Mouse (Mus musculus) heart, postnatal 36 days (tissue): Measurements from ENCODE around the gene Ankra2. TPM values are rescaled to one million over a fixed set of nuclear protein-coding genes. Genes with fewer than 3 reads are reported as not detected.

Experiments used
- DNase-seq, 2 experiments: peaks; one replicate each; pipeline ENCODE4 v3.0.0; 2021 to 2022
- intact Hi-C: fragments of 180-260 bp; cut with DNase I; formaldehyde crosslinking; loops from one replicate; pipeline ENCODE4 v1.15.1; 2025
- total RNA-seq, 2 experiments: library from RNA; stranded (reverse); gene quantifications; 2 replicates each; pipeline ENCODE4 v1.2.3; 2021

Gene Ankra2
- total RNA-seq, 2 experiments from 2014 or later = 36.4 to 39.9 TPM

GRCm38 (mm10) chr13:98290719-98291118 lies 27.8 kb downstream of the Ankra2 start:
- intact Hi-C loops = no loop called here

GRCm38 (mm10) chr13:98291712-98292111 lies 28.8 kb downstream of the Ankra2 start:
- intact Hi-C loops = no loop called here
- no peak for DNase-seq

More at GRCm38 (mm10) chr13:98290719-98291118, 27.8 kb downstream of the Ankra2 start:
- DNase-seq = no peak

GRCm38 (mm10) chr13:98296072-98296471 lies 33.2 kb downstream of the Ankra2 start:
- intact Hi-C loops = loop anchor here (5.0 kb wide), 1 partner anchor 34 kb away; the partner anchor contains the start of genes Ankra2 and Utp15
- no peak for DNase-seq

GRCm38 (mm10) chr13:98297883-98298482 lies 35.1 kb downstream of the Ankra2 start:
- intact Hi-C loops = loop anchor here (2.0 to 5.0 kb wide), 2 partner anchors 36 to 267 kb away; partner anchors contain the start of genes Ankra2 and Utp15
- DNase-seq = no peak

- peak; percentile 71 to 78 for DNase-seq
- intact Hi-C loops = loop anchor here (2.0 to 5.0 kb wide), 2 partner anchors 37 to 268 kb away; partner anchors contain the start of genes Ankra2 and Utp15
These were observed 36.2 kb downstream of the Ankra2 start for GRCm38 (mm10) chr13:98298833-98299758.

GRCm38 (mm10) chr13:98305257-98305656 lies 42.4 kb downstream of the Ankra2 start:
- DNase-seq = no peak
- intact Hi-C loops = no loop called here

GRCm38 (mm10) chr13:98306393-98306792 lies 43.5 kb downstream of the Ankra2 start:
- intact Hi-C loops = no loop called here
- DNase-seq = no peak

- intact Hi-C loops = no loop called here
These were observed 44.1 kb downstream of the Ankra2 start for GRCm38 (mm10) chr13:98306852-98307475.

GRCm38 (mm10) chr13:98308004-98308403 lies 45.1 kb downstream of the Ankra2 start:
- intact Hi-C loops = no loop called here
- DNase-seq = no peak

More at GRCm38 (mm10) chr13:98306852-98307475, 44.1 kb downstream of the Ankra2 start:
- no peak for DNase-seq

- intact Hi-C loops = no loop called here
- DNase-seq = no peak
These were observed 45.9 kb downstream of the Ankra2 start for GRCm38 (mm10) chr13:98308724-98309123.

GRCm38 (mm10) chr13:98311597-98311996 lies 48.7 kb downstream of the Ankra2 start:
- intact Hi-C loops = no loop called here
- DNase-seq = no peak

- no peak for DNase-seq
- intact Hi-C loops = no loop called here
These were observed 50.8 kb downstream of the Ankra2 start for GRCm38 (mm10) chr13:98313631-98314030.

GRCm38 (mm10) chr13:98315124-98315523 lies 52.2 kb downstream of the Ankra2 start:
- DNase-seq = no peak
- intact Hi-C loops = loop anchor here (5.0 kb wide), 2 partner anchors 53 to 272 kb away; partner anchors contain the start of genes Ankra2 and Utp15

GRCm38 (mm10) chr13:98316140-98316479 lies 53.2 kb downstream of the Ankra2 start:
- no peak for DNase-seq
- intact Hi-C loops = loop anchor here (5.0 kb wide), 2 partner anchors 54 to 271 kb away; partner anchors contain the start of genes Ankra2 and Utp15

GRCm38 (mm10) chr13:98316480-98317245 lies 53.8 kb downstream of the Ankra2 start, which contains the start of gene Btf3:
Gene Btf3, minus strand, starts transcription at chr13:98317006.
- intact Hi-C loops = loop anchor here (5.0 kb wide), 2 partner anchors 54 to 271 kb away; partner anchors contain the start of genes Ankra2 and Utp15
- DNase-seq = peak; percentile 94 to 95

- DNase-seq = no peak
- intact Hi-C loops = loop anchor here (5.0 kb wide), 2 partner anchors 55 to 270 kb away; partner anchors contain the start of genes Ankra2 and Utp15
These were observed 54.4 kb downstream of the Ankra2 start for GRCm38 (mm10) chr13:98317246-98317677.

GRCm38 (mm10) chr13:98317911-98318310 lies 55.0 kb downstream of the Ankra2 start:
- no peak for DNase-seq
- intact Hi-C loops = loop anchor here (5.0 kb wide), 2 partner anchors 56 to 269 kb away; partner anchors contain the start of genes Ankra2 and Utp15
